In genomic region chr16:79063848-79064247, GRCm38 (mm10) we compare ENCODE assay signal across 33 mouse cellular contexts. TPM values are rescaled to one million over a fixed set of nuclear protein-coding genes. Genes with fewer than 3 reads are reported as not detected.
DNase-seq lines count a peak whose midpoint lies in the region; ATAC-seq and TF ChIP-seq lines count a peak whose summit lies in the region.
"Had no signal": no experiment of that assay in that cellular context is flagged by ENCODE, and none has a peak within 500 bp of the region (broad histone marks: within the 10 kb centered on the region; RNA-seq: fewer than 3 reads in every experiment).

No protein-coding gene starts in this region.

- peak; percentile 13 for TF ChIP-seq CTCF in left cerebral cortex, adult 2 months (IDR thresholded peaks at IDR 0.05)
- peak; percentile 50; the same call in 1 of the 2 replicates for TF ChIP-seq CTCF in midbrain, postnatal 0 days (IDR thresholded peaks at IDR 0.05)
- no peak for TF ChIP-seq CTCF in brain, embryonic 14.5 days (IDR thresholded peaks at IDR 0.05; ENCODE audit: borderline replicate concordance, extremely low read depth, insufficient read depth, insufficient read length)

- no peak overlapping the region for H3K9ac ChIP-seq in forebrain, embryonic 14.5 days (ENCODE audit: low read length)
- no peak overlapping the region for H3K9ac ChIP-seq in forebrain, embryonic 13.5 days
- H3K9ac ChIP-seq in midbrain, postnatal 0 days (replicated peaks; ENCODE audit: low read length, poor library complexity, severe bottlenecking): no peak overlapping the region
- no peak overlapping the region for H3K9ac ChIP-seq in midbrain, embryonic 16.5 days (ENCODE audit: low read depth, low read length)
- H3K9ac ChIP-seq: embryonic facial prominence, embryonic 12.5 days; forebrain, embryonic 15.5 days; heart, embryonic 12.5 days; limb, embryonic 13.5 days; liver, embryonic 15.5 days; midbrain, embryonic 13.5 days; neural tube, embryonic 13.5 days; stomach, embryonic 15.5 days had no signal

- no peaks in the 10 kb centered on the region for H3K36me3 ChIP-seq in forebrain, embryonic 14.5 days (ENCODE audit: control insufficient read depth, insufficient read depth, low read length)
- no peaks in the 10 kb centered on the region for H3K36me3 ChIP-seq in forebrain, embryonic 13.5 days (ENCODE audit: poor library complexity, severe bottlenecking)
- H3K36me3 ChIP-seq in midbrain, postnatal 0 days (ENCODE audit: insufficient read depth, low read length): no peaks in the 10 kb centered on the region
- no peaks in the 10 kb centered on the region for H3K36me3 ChIP-seq in midbrain, embryonic 16.5 days (ENCODE audit: control insufficient read depth, insufficient read depth, low read length)
- H3K36me3 ChIP-seq: embryonic facial prominence, embryonic 12.5 days; forebrain, embryonic 15.5 days; heart, embryonic 12.5 days; limb, embryonic 13.5 days; liver, embryonic 15.5 days; midbrain, embryonic 13.5 days; neural tube, embryonic 13.5 days; stomach, embryonic 15.5 days had no signal

- WGBS in forebrain, embryonic 14.5 days: 93% methylated on average over 1 of the region's 1 CpGs
- WGBS in forebrain, embryonic 13.5 days: 100% methylated on average over 1 of the region's 1 CpGs
- 100% methylated on average over 1 of the region's 1 CpGs for WGBS in midbrain, postnatal 0 days
- 90% methylated on average over 1 of the region's 1 CpGs for WGBS in midbrain, embryonic 16.5 days

- H3K4me2 ChIP-seq in forebrain, embryonic 14.5 days (ENCODE audit: low read length): no peak overlapping the region
- no peak overlapping the region for H3K4me2 ChIP-seq in forebrain, embryonic 13.5 days
- H3K4me2 ChIP-seq in midbrain, postnatal 0 days (ENCODE audit: low read depth, low read length, poor library complexity, severe bottlenecking): no peak overlapping the region
- no peak overlapping the region for H3K4me2 ChIP-seq in midbrain, embryonic 16.5 days (ENCODE audit: low read length)
- H3K4me2 ChIP-seq: embryonic facial prominence, embryonic 12.5 days; forebrain, embryonic 15.5 days; heart, embryonic 12.5 days; limb, embryonic 13.5 days; liver, embryonic 15.5 days; midbrain, embryonic 13.5 days; neural tube, embryonic 13.5 days; stomach, embryonic 15.5 days had no signal

- H3K9me3 ChIP-seq in forebrain, embryonic 14.5 days (replicated peaks; ENCODE audit: control insufficient read depth, low read length): no peaks in the 10 kb centered on the region
- H3K9me3 ChIP-seq in forebrain, embryonic 13.5 days (replicated peaks): no peaks in the 10 kb centered on the region
- no peaks in the 10 kb centered on the region for H3K9me3 ChIP-seq in midbrain, postnatal 0 days (ENCODE audit: low read length)
- no peaks in the 10 kb centered on the region for H3K9me3 ChIP-seq in midbrain, embryonic 16.5 days (replicated peaks; ENCODE audit: control insufficient read depth, low read length, poor library complexity, severe bottlenecking)
- H3K9me3 ChIP-seq: embryonic facial prominence, embryonic 12.5 days; forebrain, embryonic 15.5 days; heart, embryonic 12.5 days; limb, embryonic 13.5 days; liver, embryonic 15.5 days; midbrain, embryonic 13.5 days; neural tube, embryonic 13.5 days; stomach, embryonic 15.5 days had no signal

- no peak for TF ChIP-seq POLR2A in brain, embryonic 14.5 days (IDR thresholded peaks at IDR 0.05; ENCODE audit: borderline replicate concordance, extremely low read depth, insufficient read depth, insufficient read length, poor library complexity, severe bottlenecking)

- H3K4me3 ChIP-seq in forebrain, embryonic 14.5 days (ENCODE audit: low read depth, low read length): no peak overlapping the region
- H3K4me3 ChIP-seq in forebrain, embryonic 13.5 days: no peak overlapping the region
- H3K4me3 ChIP-seq in left cerebral cortex, adult 2 months: no peak overlapping the region
- H3K4me3 ChIP-seq in midbrain, postnatal 0 days (ENCODE audit: low read depth, low read length): no peak overlapping the region
- no peak overlapping the region for H3K4me3 ChIP-seq in midbrain, embryonic 16.5 days (ENCODE audit: low read depth, low read length)
- H3K4me3 ChIP-seq: embryonic facial prominence, embryonic 12.5 days; erythroblast, embryonic 14.5 days; forebrain, embryonic 15.5 days; heart, embryonic 12.5 days; limb, embryonic 13.5 days; liver, embryonic 15.5 days; midbrain, embryonic 13.5 days; myocyte; neural tube, embryonic 13.5 days; stomach, embryonic 15.5 days had no signal

- no peak for ATAC-seq in forebrain, embryonic 14.5 days
- ATAC-seq in forebrain, embryonic 13.5 days: no peak
- no peak for ATAC-seq in midbrain, postnatal 0 days (ENCODE audit: low FRiP score)
- ATAC-seq in midbrain, embryonic 16.5 days: no peak
- ATAC-seq: forebrain, embryonic 15.5 days; midbrain, embryonic 13.5 days had no signal

- DNase-seq in forebrain, embryonic 14.5 days (ENCODE audit: low spot score): peak; percentile 22
- DNase-seq in left cerebral cortex, adult 2 months (ENCODE audit: extremely low spot score in 1 of 2, low spot score in 2 of 2): no peak
- DNase-seq in left cerebral cortex, postnatal 4 days: no peak
- DNase-seq in midbrain, postnatal 0 days (ENCODE audit: low spot score): peak; percentile 12
- peak; percentile 32 for DNase-seq in brain, embryonic 14.5 days (ENCODE audit: low read depth)
- DNase-seq in adrenal gland, postnatal 10 days: no peak
- DNase-seq: adrenal gland, postnatal 14 days; cerebellum, adult 11 months; cerebellum, postnatal 14 days; gastrocnemius, postnatal 25 days; heart, adult 18-20 months; heart, postnatal 10 days; kidney, adult 2 months; kidney, postnatal 14 days; layer of hippocampus, postnatal 36 days; lung, postnatal 10 days; thymus, adult 2 months had no signal

- intact Hi-C loops in left cerebral cortex, adult 2 months (cut with DNase I): loop anchor here (10.0 kb wide), 1 partner anchor 419 kb away; no protein-coding TSS in a partner anchor
- intact Hi-C loops in left cerebral cortex, postnatal 4 days (cut with DNase I): loop anchor here (5.0 kb wide), 1 partner anchor 427 kb away; no protein-coding TSS in a partner anchor

- no peak overlapping the region for H3K27ac ChIP-seq in forebrain, embryonic 14.5 days (ENCODE audit: low read depth, low read length)
- no peak overlapping the region for H3K27ac ChIP-seq in forebrain, embryonic 13.5 days
- no peak overlapping the region for H3K27ac ChIP-seq in left cerebral cortex, adult 2 months
- H3K27ac ChIP-seq in midbrain, postnatal 0 days (ENCODE audit: low read depth, low read length): no peak overlapping the region
- no peak overlapping the region for H3K27ac ChIP-seq in midbrain, embryonic 16.5 days (ENCODE audit: low read length)
- H3K27ac ChIP-seq: embryonic facial prominence, embryonic 12.5 days; forebrain, embryonic 15.5 days; limb, embryonic 13.5 days; liver, embryonic 15.5 days; midbrain, embryonic 13.5 days; neural tube, embryonic 13.5 days; stomach, embryonic 15.5 days had no signal

- no peaks in the 10 kb centered on the region for H3K4me1 ChIP-seq in forebrain, embryonic 14.5 days (ENCODE audit: control insufficient read depth, insufficient read depth, low read length)
- no peaks in the 10 kb centered on the region for H3K4me1 ChIP-seq in forebrain, embryonic 13.5 days
- H3K4me1 ChIP-seq in midbrain, postnatal 0 days (ENCODE audit: insufficient read depth, low read length): no peaks in the 10 kb centered on the region
- H3K4me1 ChIP-seq in midbrain, embryonic 16.5 days (ENCODE audit: control insufficient read depth, insufficient read depth, low read length): no peaks in the 10 kb centered on the region
- H3K4me1 ChIP-seq: embryonic facial prominence, embryonic 12.5 days; forebrain, embryonic 15.5 days; heart, embryonic 12.5 days; limb, embryonic 13.5 days; liver, embryonic 15.5 days; midbrain, embryonic 13.5 days; neural tube, embryonic 13.5 days; stomach, embryonic 15.5 days had no signal

- H3K27me3 ChIP-seq in forebrain, embryonic 14.5 days (replicated peaks; ENCODE audit: control insufficient read depth, insufficient read depth, low read length): no peaks in the 10 kb centered on the region
- H3K27me3 ChIP-seq in forebrain, embryonic 13.5 days: no peaks in the 10 kb centered on the region
- H3K27me3 ChIP-seq in midbrain, postnatal 0 days (ENCODE audit: insufficient read depth, low read length): no peaks in the 10 kb centered on the region
- H3K27me3 ChIP-seq in midbrain, embryonic 16.5 days (ENCODE audit: control insufficient read depth, insufficient read depth, low read depth, low read length): no peaks in the 10 kb centered on the region
- H3K27me3 ChIP-seq: embryonic facial prominence, embryonic 12.5 days; forebrain, embryonic 15.5 days; heart, embryonic 12.5 days; limb, embryonic 13.5 days; liver, embryonic 15.5 days; midbrain, embryonic 13.5 days; neural tube, embryonic 13.5 days; stomach, embryonic 15.5 days had no signal

RNA-seq across cellular contexts. Expression of gene Tmprss15, which starts 27.0 kb away (rescaled TPM):
- 0.04 TPM in 1 of 2 replicates, not detected in the other for polyA plus RNA-seq in forebrain, embryonic 14.5 days (2014; fragmentation: Nextera tagmentation; extraction: Ambion mirVana)
- not detected in 2 replicates for polyA plus RNA-seq in forebrain, embryonic 13.5 days (2015; fragmentation: Nextera tagmentation; extraction: Ambion mirVana)
- total RNA-seq in left cerebral cortex, adult 2 months (2021): not detected
- under 1 TPM in 1 of 2 experiments, not detected in 1; 0.12 TPM for total RNA-seq in left cerebral cortex, postnatal 4 days (2021)
- 0.19 TPM in 1 of 2 replicates, not detected in the other for total RNA-seq in midbrain, postnatal 0 days (2014; rRNA removed)
- 0.06 and 0.10 TPM in 2 replicates for polyA plus RNA-seq in midbrain, postnatal 0 days (2015; fragmentation: Nextera tagmentation; extraction: Ambion mirVana)
- 0.06 and 0.12 TPM in 2 replicates for polyA plus RNA-seq in midbrain, embryonic 16.5 days (2015; fragmentation: Nextera tagmentation; extraction: Ambion mirVana)
- polyA plus RNA-seq in brain, embryonic 14.5 days (2012; rRNA removed): 0.01 TPM in 2 replicates
- total RNA-seq in adrenal gland, postnatal 10 days (2021): not detected
- total RNA-seq: adrenal gland, postnatal 14 days; gastrocnemius, postnatal 25 days; heart, adult 18-20 months; heart, postnatal 10 days; layer of hippocampus, adult 8-10 months; layer of hippocampus, postnatal 36 days; megakaryocyte, adult 5-6 weeks had no signal
- polyA plus RNA-seq: C2C12; embryonic facial prominence, embryonic 12.5 days; erythroblast, embryonic 14.5 days; forebrain, embryonic 15.5 days; heart, embryonic 12.5 days; hindbrain, embryonic 11.5 days; kidney, adult 2 months; limb, embryonic 13.5 days; liver, embryonic 15.5 days; midbrain, embryonic 13.5 days; myocyte; neural tube, embryonic 13.5 days had no signal

Comparison
In these comparisons a context has a peak if more than half of its experiments do, and no peak if none do; other contexts are left out.
1. DNase-seq: peak in forebrain, embryonic 14.5 days (single experiment), midbrain, postnatal 0 days (single experiment) and brain, embryonic 14.5 days (single experiment); none in left cerebral cortex, adult 2 months (0 of 2), left cerebral cortex, postnatal 4 days (single experiment) and adrenal gland, postnatal 10 days (single experiment).